Mouse (Mus musculus): ENCODE results near the gene Tdrd12. TPM values are rescaled to one million over a fixed set of nuclear protein-coding genes. Genes with fewer than 3 reads are reported as not detected.
"Not testable (repeated sequence)": the region's sequence is repeated elsewhere in the genome, so short reads cannot be mapped to it uniquely, and the experiment has no call there.

Gene Tdrd12
- polyA plus RNA-seq, 1 experiment from 2014 or later, result 0.20 TPM

GRCm38 (mm10) chr7:35564872-35565271, 27.3 kb upstream of the Tdrd12 start:
- H3K27me3 ChIP-seq (ENCODE audit: insufficient read depth, poor library complexity, severe bottlenecking); H3K4me3 ChIP-seq; H3K27ac ChIP-seq; H3K36me3 ChIP-seq; H3K9me3 ChIP-seq; H3K4me1 ChIP-seq: not testable (repeated sequence)
- DNase-seq (ENCODE audit: low spot score), result peak; percentile 70
- WGBS, result 79% methylated on average over 10 of the region's 10 CpGs

DNA sequence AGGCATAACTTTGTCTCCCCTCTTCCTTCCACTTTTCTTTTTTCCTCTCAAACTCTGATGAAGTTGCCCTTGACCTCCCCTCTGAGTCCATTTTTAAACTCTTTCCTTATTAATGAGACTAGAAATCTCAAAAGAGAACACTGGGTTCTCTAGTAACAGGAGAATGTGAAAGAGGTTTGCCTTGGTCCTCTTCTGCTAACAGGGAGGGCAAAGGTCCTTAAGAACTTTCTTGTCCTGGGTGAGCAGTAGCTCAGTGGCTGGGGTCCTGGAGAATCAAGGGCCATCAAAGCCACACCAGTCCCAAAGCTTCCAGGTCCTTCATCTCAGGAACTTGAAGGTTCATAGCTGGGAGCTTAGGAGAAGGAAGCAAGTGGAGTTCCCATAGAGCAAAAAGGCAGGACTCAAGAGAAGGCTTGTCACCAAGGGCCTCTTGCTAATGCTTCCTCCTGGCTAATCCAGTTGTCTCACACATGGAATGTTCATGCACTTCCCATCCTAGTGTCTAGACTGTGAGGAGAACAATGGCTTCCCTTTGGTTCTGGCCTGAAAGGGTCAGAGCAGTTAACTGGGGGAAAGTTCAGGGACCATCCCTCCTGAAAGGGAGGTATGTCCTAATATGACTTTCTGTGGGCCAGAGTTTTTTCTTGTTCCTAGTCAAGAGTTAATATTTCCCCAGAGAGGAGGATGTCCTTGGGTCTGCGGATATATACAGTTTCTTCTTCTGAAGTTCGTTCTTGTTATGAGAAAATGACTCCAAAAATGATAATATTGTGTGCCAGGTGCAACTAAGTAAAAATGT, 26.7 kb upstream of the Tdrd12 start:
- DNase-seq (ENCODE audit: low spot score), result peak; percentile 46
- H3K36me3 ChIP-seq, result no peaks in the 10 kb centered on the region
- H3K9me3 ChIP-seq, result no peaks in the 10 kb centered on the region
- 89% methylated on average over 2 of the region's 2 CpGs for WGBS
- no peak overlapping the region for H3K27ac ChIP-seq
- H3K4me1 ChIP-seq, result no peaks in the 10 kb centered on the region
- H3K27me3 ChIP-seq (ENCODE audit: insufficient read depth, poor library complexity, severe bottlenecking), result no peaks in the 10 kb centered on the region
- H3K4me3 ChIP-seq, result no peak overlapping the region

DNA sequence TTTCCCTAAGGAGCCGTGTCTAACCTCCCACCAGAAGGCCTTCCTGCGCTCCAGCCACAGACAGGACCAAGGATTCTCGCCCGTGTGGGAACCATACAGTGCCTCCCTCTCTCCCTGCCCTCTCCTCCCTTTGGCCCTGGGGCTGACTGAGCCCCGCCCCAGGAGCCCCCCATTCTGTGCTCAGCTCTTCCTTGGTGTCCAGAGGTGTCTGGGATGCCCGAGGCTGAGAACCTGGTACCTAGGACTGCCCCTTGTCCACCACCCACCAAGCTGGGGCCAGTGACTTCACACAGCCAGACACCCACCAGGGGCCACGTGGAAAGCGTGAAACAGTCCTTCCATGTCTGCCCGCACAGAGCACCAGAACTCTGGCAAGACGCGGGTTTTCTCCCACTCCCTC, 25.5 kb upstream of the Tdrd12 start:
- 56% methylated on average over 11 of the region's 11 CpGs for WGBS
- DNase-seq (ENCODE audit: low spot score), result peak; percentile 70
- Histone ChIP-seq H3K9me3 (no peaks in the 10 kb centered on the region), H3K4me1 (no peaks in the 10 kb centered on the region), H3K4me3 (no peak overlapping the region), H3K27ac (no peak overlapping the region), H3K27me3 (ENCODE audit: insufficient read depth, poor library complexity, severe bottlenecking) (no peaks in the 10 kb centered on the region), H3K36me3 (no peaks in the 10 kb centered on the region)

DNA sequence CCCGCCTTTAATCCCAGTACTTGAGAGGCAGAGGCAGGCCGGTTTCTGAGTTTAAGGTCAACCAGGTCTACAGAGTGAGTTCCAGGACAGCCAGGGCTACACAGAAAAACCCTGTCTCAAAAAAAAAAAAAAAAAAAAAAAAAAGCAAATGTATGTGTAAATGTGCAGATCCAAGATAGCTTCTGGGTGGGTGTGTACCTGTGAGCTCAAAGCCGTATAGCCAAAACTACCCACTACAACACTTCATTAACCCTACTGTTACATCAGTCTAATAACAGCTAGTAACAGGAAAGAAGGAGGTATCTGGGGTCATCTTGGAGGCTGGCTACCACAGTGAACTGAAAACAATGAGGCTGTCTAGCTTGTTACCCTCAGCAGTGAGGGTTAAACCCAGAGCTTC, 22.3 kb upstream of the Tdrd12 start:
- Histone ChIP-seq H3K27me3 (ENCODE audit: insufficient read depth, poor library complexity, severe bottlenecking) (no peaks in the 10 kb centered on the region), H3K9me3 (no peaks in the 10 kb centered on the region), H3K4me1 (peaks cover 15% of the 10 kb centered on the region), H3K27ac (no peak overlapping the region), H3K4me3 (no peak overlapping the region), H3K36me3 (no peaks in the 10 kb centered on the region)
- WGBS, result 82% methylated on average over 3 of the region's 3 CpGs
- DNase-seq (ENCODE audit: low spot score), result peak; percentile 69

GRCm38 (mm10) chr7:35558681-35559080, 21.1 kb upstream of the Tdrd12 start:
- 41% methylated on average over 2 of the region's 2 CpGs for WGBS
- no peaks in the 10 kb centered on the region for H3K9me3 ChIP-seq
- DNase-seq (ENCODE audit: low spot score), result peak; percentile 25
- no peaks in the 10 kb centered on the region for H3K36me3 ChIP-seq
- no peaks in the 10 kb centered on the region for H3K27me3 ChIP-seq (ENCODE audit: insufficient read depth, poor library complexity, severe bottlenecking)
- H3K4me3 ChIP-seq, result no peak overlapping the region
- H3K27ac ChIP-seq, result no peak overlapping the region
- H3K4me1 ChIP-seq, result peaks cover 20% of the 10 kb centered on the region

GRCm38 (mm10) chr7:35557577-35557976, 20.0 kb upstream of the Tdrd12 start:
- WGBS, result 70% methylated on average over 3 of the region's 3 CpGs
- DNase-seq (ENCODE audit: low spot score), result no peak

DNA sequence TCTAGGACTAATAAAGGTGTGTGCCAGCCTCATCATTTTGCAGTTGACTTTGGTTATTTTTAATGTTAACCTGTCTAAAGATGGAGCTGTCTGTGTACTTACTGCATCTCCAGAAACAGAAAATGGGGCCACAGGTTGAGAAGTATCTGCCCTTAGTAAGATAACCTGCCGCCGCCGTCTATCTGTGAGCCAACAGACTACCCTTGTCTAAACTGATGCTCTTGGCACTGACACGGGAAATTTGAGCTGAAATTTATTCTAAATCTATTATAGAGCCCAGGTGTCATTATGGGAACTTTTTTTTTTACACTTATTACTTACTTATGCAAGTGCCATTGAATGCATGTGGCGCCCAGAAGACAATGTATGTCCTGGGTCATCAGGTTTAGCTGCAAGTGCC, 19.4 kb upstream of the Tdrd12 start:
- peak; percentile 77 for DNase-seq (ENCODE audit: low spot score)
- WGBS, result 85% methylated on average over 5 of the region's 5 CpGs
- H3K4me1 ChIP-seq, result peaks cover 20% of the 10 kb centered on the region
- no peaks in the 10 kb centered on the region for H3K36me3 ChIP-seq
- no peak overlapping the region; the same call in 1 of the 2 replicates for H3K27ac ChIP-seq
- H3K4me3 ChIP-seq, result no peak overlapping the region
- no peaks in the 10 kb centered on the region for H3K27me3 ChIP-seq (ENCODE audit: insufficient read depth, poor library complexity, severe bottlenecking)
- no peaks in the 10 kb centered on the region for H3K9me3 ChIP-seq

More at GRCm38 (mm10) chr7:35557577-35557976, 20.0 kb upstream of the Tdrd12 start:
- Histone ChIP-seq H3K4me1 (peaks cover 20% of the 10 kb centered on the region), H3K27ac (no peak overlapping the region), H3K27me3 (ENCODE audit: insufficient read depth, poor library complexity, severe bottlenecking) (no peaks in the 10 kb centered on the region), H3K9me3 (no peaks in the 10 kb centered on the region), H3K36me3 (no peaks in the 10 kb centered on the region), H3K4me3 (no peak overlapping the region)

DNA sequence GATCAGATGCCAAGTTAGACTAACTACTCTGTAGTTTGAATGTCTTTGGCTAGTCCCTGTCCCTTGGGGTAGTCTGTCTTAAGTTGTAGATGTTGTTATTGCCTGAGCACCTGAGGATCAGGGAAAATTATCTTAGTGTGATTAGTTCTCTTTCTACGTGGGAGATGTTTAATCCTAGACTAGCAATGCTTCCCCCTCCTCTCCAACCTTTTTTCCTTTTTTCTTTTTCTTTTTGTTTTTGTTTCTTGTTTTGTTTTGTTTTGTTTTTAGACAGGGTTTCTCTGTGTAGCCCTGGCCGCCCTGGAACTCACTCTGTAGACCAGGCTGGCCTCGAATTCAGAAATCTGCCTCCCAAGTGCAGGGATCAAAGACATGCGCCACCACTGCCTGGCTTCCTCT, 18.7 kb upstream of the Tdrd12 start, which contains the start of gene Nudt19:
Gene Nudt19 (minus strand): TSS at position 100 of the 399 bp plus-strand sequence.
- Histone ChIP-seq H3K4me3 (peak within 1 kb of the TSS; percentile 88), H3K36me3 (peaks cover 7% of the 10 kb centered on the region), H3K27me3 (ENCODE audit: insufficient read depth, poor library complexity, severe bottlenecking) (no peaks in the 10 kb centered on the region), H3K4me1 (peaks cover 20% of the 10 kb centered on the region), H3K9me3 (no peaks in the 10 kb centered on the region), H3K27ac (peak within 1 kb of the TSS; percentile 99)
- DNase-seq (ENCODE audit: low spot score), result no peak
- WGBS, result 56% methylated on average over 4 of the region's 4 CpGs

- Histone ChIP-seq H3K4me1 (peaks cover 20% of the 10 kb centered on the region), H3K36me3 (peaks cover 14% of the 10 kb centered on the region), H3K9me3 (no peaks in the 10 kb centered on the region), H3K27ac (peak overlapping the region; percentile 99), H3K4me3 (peak overlapping the region; percentile 88), H3K27me3 (ENCODE audit: insufficient read depth, poor library complexity, severe bottlenecking) (no peaks in the 10 kb centered on the region)
- WGBS, result under 1% methylated on average over 93 of the region's 93 CpGs
- DNase-seq (ENCODE audit: low spot score), result peak; percentile 95
These were observed 18.0 kb upstream of the Tdrd12 start for GRCm38 (mm10) chr7:35555224-35556204.

DNA sequence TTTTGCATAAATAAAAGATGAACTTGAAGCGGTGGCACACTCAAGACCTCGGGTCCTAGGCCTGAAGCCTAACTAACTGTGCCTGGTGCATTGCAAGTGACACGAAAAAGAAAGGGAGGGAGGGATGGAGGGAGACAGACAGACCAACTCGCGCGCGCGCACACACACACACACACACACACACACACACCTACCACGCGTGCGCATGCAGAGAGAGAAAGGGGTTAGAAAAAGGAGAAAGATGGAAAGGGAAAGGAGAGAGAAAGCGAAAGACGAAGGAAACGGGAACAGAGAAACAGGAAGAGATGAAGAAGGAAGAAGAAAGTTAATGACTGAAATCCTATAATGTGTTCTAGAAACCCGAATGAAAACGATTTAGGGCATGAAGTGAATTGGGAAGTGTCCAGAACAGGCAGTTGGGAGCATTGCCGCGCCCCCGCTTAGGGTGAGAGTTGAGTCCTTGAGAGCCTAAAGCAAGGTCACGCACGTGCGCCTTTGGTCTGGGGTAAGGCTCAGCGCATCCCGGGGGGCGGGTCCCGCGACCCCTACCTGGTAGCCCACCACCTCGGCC, 17.1 kb upstream of the Tdrd12 start:
- peaks cover 22% of the 10 kb centered on the region for H3K36me3 ChIP-seq
- peak overlapping the region; percentile 99 for H3K27ac ChIP-seq
- H3K4me1 ChIP-seq, result peaks cover 20% of the 10 kb centered on the region
- H3K9me3 ChIP-seq, result no peaks in the 10 kb centered on the region
- H3K4me3 ChIP-seq, result peak overlapping the region; percentile 88
- WGBS, result 6% methylated on average over 28 of the region's 28 CpGs
- H3K27me3 ChIP-seq (ENCODE audit: insufficient read depth, poor library complexity, severe bottlenecking), result no peaks in the 10 kb centered on the region
- peak; percentile 74 for DNase-seq (ENCODE audit: low spot score)

GRCm38 (mm10) chr7:35553751-35554604, 16.4 kb upstream of the Tdrd12 start:
- Histone ChIP-seq H3K4me3 (peak overlapping the region; percentile 88), H3K9me3 (no peaks in the 10 kb centered on the region), H3K36me3 (peaks cover 29% of the 10 kb centered on the region), H3K27me3 (ENCODE audit: insufficient read depth, poor library complexity, severe bottlenecking) (no peaks in the 10 kb centered on the region), H3K4me1 (peaks cover 20% of the 10 kb centered on the region), H3K27ac (peak overlapping the region; percentile 99; the same call in 1 of the 2 replicates)
- peak; percentile 73 for DNase-seq (ENCODE audit: low spot score)
- 60% methylated on average over 10 of the region's 10 CpGs for WGBS

DNA sequence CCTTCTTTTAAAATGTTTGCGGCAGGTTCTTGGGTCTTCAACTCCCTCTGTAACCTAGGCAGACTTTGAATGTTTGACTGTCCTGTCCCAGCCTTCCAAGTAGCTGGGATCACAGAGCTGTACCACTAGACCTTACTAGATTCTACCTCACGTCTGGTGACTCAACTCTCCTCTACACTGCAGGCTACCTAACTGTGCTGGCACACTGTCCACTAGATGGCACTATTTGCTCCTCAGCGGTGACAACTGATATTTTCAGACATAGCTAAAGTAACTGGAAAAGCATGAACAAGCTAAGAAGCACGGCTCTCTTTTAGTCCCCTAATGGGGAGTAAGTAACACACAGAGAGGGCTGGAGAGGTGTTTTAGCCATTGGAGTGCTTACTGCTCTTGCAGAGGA, 8.3 kb upstream of the Tdrd12 start:
- no peak overlapping the region for H3K4me3 ChIP-seq
- no peaks in the 10 kb centered on the region for H3K4me1 ChIP-seq
- H3K9me3 ChIP-seq, result no peaks in the 10 kb centered on the region
- no peak overlapping the region for H3K27ac ChIP-seq
- no peak for DNase-seq (ENCODE audit: low spot score)
- 35% methylated on average over 4 of the region's 4 CpGs for WGBS
- H3K36me3 ChIP-seq, result peaks cover 41% of the 10 kb centered on the region
- H3K27me3 ChIP-seq (ENCODE audit: insufficient read depth, poor library complexity, severe bottlenecking), result no peaks in the 10 kb centered on the region
